Mouse (Mus musculus) spleen, adult 2 months (tissue): Measurements from ENCODE around the gene Akap2. TPM values are rescaled to one million over a fixed set of nuclear protein-coding genes. Genes with fewer than 3 reads are reported as not detected.

Experiments
- DNase-seq, 2 experiments: peaks; one replicate each; pipeline versions ENCODE4 v3.0.0 to v3.0.0-alpha.2; 2012 to 2021; ENCODE audit warnings: low spot score in 2 of 2, low read depth in 1 of 2
- H3K27ac ChIP-seq: fragments of 200-500 bp; 2 replicates; pipeline ENCODE4 v1.5.1; 2012; ENCODE audit warnings: low read length, inconsistent platforms; ENCODE audit not compliant: insufficient read depth
- H3K27me3 ChIP-seq: fragments of 200-500 bp; 2 replicates; pipeline ENCODE4 v1.6.1; 2012; ENCODE audit warnings: mild to moderate bottlenecking, moderate library complexity, low read length, inconsistent platforms; ENCODE audit not compliant: control insufficient read depth, insufficient read depth
- H3K36me3 ChIP-seq: fragments of 200-500 bp; 2 replicates; pipeline ENCODE4 v1.6.1; 2012; ENCODE audit warnings: mild to moderate bottlenecking, low read length, inconsistent platforms; ENCODE audit not compliant: control insufficient read depth, insufficient read depth
- H3K4me1 ChIP-seq: fragments of 200-500 bp; 2 replicates; pipeline ENCODE4 v1.6.1; 2011; ENCODE audit warnings: inconsistent platforms; ENCODE audit not compliant: control insufficient read depth, insufficient read depth, insufficient read length
- H3K4me3 ChIP-seq: fragments of 200-500 bp; 2 replicates; pipeline ENCODE4 v1.5.1; 2011; ENCODE audit warnings: mild to moderate bottlenecking, inconsistent platforms; ENCODE audit not compliant: insufficient read depth, insufficient read length; ENCODE audit errors: extremely low read depth
- CTCF ChIP-seq: fragments of 200-500 bp; IDR thresholded peaks from 2 replicates; pipeline ENCODE4 v1.5.1; 2011; ENCODE audit warnings: mild to moderate bottlenecking, inconsistent platforms; ENCODE audit not compliant: insufficient read depth, insufficient read length, insufficient replicate concordance; ENCODE audit errors: extremely low read depth
- POLR2A ChIP-seq: fragments of 200-500 bp; IDR thresholded peaks from 2 replicates; pipeline ENCODE4 v1.6.1; 2011; ENCODE audit warnings: low read depth, low read length, inconsistent platforms
- WGBS: fragments of 180-500 bp; shearing (Covaris S2); methylation state at CpG from one replicate; pipeline ENCODE4 v1.1.7; 2018; 5-methylcytosine and 5-hydroxymethylcytosine counted together
- polyA plus RNA-seq: library from polyadenylated mRNA; depleted of rRNA; stranded (reverse); fragments of >200 nt; gene quantifications from 2 replicates; pipeline ENCODE4 v1.2.3, GENCODE M21; 2012; rRNA removed

Gene Akap2
- polyA plus RNA-seq = 23.6 and 29.0 TPM in 2 replicates

DNA sequence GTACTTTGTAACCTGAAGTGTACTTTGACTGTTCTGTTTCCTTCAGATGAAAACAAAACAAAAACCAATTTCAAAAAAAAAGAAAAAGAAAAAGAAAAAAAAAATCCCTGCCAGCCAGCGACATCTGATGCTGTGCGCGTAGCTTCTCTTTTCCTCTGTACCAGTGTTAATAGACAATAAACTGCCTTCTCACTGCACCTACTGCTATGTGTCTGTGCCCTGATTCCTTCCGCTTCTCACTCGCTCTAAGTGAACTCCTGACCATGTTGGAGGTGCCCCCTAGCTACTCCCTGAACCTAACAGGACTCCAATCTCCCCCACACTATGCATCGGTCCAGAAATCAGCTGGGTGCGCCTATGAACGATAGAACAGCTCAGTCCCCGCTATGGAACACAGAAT lies at the start of gene Akap2:
Gene Akap2, plus strand, starts transcription at position 304 of the 400 bp plus-strand sequence.
- H3K27me3 ChIP-seq = no peaks in the 10 kb centered on the region
- H3K4me1 ChIP-seq = peaks cover 4% of the 10 kb centered on the region; the same call in 1 of the 2 replicates
- H3K36me3 ChIP-seq = no peaks in the 10 kb centered on the region
- H3K27ac ChIP-seq = no peak within 1 kb of the TSS
- TF ChIP-seq POLR2A (no peak), CTCF (no peak)
- no peak for DNase-seq
- no peak within 1 kb of the TSS for H3K4me3 ChIP-seq
- 91% methylated on average over 9 of the region's 9 CpGs for WGBS

DNA sequence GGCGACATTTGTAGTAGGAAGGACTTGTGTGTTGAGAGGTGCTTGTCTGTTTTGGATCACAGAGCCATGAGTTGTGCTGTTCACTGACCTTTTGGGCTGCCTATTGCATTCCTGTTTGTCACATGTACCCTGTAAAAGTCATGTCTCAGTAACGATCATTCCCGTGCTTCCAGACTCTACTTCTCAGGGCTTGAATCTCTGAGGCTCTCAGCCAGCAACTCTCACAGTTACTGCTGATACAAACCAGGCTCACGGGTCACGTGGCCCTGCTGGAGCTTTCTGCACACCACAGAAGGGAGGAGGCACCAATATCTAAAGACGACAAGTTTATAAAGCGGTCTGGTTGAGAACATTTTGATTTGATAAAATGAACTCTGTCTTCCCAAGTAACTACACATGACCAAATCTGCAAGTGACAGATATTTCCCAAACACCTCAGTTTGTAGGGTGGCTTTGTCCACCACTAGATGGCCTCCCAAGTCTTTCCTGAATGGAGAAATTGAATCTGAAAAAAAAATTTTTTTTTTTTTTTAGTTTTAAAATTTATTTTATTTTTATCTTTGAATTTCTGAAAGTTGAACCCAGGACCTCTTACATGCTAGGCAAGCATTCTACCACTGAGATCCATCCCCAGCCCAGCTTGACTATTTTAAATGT lies 46.5 kb upstream of the Akap2 start:
- DNase-seq = no peak
- Histone ChIP-seq H3K36me3 (no peaks in the 10 kb centered on the region), H3K27ac (no peak overlapping the region), H3K27me3 (no peaks in the 10 kb centered on the region), H3K4me1 (peaks cover 17% of the 10 kb centered on the region), H3K4me3 (no peak overlapping the region)
- WGBS = 70% methylated on average over 7 of the region's 7 CpGs
- TF ChIP-seq POLR2A = no peak
- TF ChIP-seq CTCF = no peak

GRCm38 (mm10) chr4:57672541-57672940 lies 44.9 kb upstream of the Akap2 start:
- Histone ChIP-seq H3K36me3 (no peaks in the 10 kb centered on the region), H3K27me3 (no peaks in the 10 kb centered on the region), H3K27ac (no peak overlapping the region), H3K4me1 (peaks cover 17% of the 10 kb centered on the region), H3K4me3 (no peak overlapping the region)
- TF ChIP-seq CTCF = no peak
- no peak for TF ChIP-seq POLR2A
- 72% methylated on average over 4 of the region's 4 CpGs for whole genome bisulfite sequencing
- DNase-seq = no peak

- peak; percentile 72 to 87 for DNase-seq
- peaks cover 17% of the 10 kb centered on the region for H3K4me1 ChIP-seq
- peak; percentile 96; the same call in 1 of the 2 replicates for TF ChIP-seq CTCF
- TF ChIP-seq POLR2A = no peak
- 0 out of 2 replicates have a peak overlapping the region, but pooled peaks have one; percentile 28 for H3K4me3 ChIP-seq
- 9% methylated on average over 12 of the region's 12 CpGs for WGBS
- H3K36me3 ChIP-seq = no peaks in the 10 kb centered on the region
- no peak overlapping the region for H3K27ac ChIP-seq
- H3K27me3 ChIP-seq = no peaks in the 10 kb centered on the region
Observed at GRCm38 (mm10) chr4:57672996-57673906, 44.2 kb upstream of the Akap2 start.

DNA sequence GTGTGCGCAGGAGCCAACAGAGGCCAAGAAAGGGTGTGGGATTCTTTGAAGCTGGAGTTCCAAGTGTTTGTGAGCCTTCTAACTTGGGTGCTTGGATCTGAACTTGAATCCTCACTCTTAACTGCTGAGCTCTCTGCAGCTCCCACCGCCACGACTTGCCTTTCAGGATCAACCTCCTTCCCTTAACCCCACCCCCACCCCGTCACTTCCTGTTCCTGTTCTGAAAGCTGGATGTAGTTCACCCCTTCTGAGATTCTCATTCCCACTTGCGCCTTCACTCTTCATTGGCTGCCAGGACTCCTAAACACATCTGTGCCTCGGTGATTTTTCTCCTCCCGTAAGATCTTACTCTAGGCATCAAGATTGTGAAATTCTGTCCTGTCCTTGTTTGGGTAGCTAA lies 43.1 kb upstream of the Akap2 start:
- WGBS = 49% methylated on average over 7 of the region's 7 CpGs
- TF ChIP-seq CTCF (no peak), POLR2A (no peak)
- H3K27me3 ChIP-seq = no peaks in the 10 kb centered on the region
- no peaks in the 10 kb centered on the region for H3K36me3 ChIP-seq
- no peak overlapping the region for H3K4me3 ChIP-seq
- DNase-seq = no peak
- peaks cover 17% of the 10 kb centered on the region for H3K4me1 ChIP-seq
- H3K27ac ChIP-seq = no peak overlapping the region

- WGBS = 2% methylated on average over 13 of the region's 13 CpGs
- Histone ChIP-seq H3K27ac (no peak overlapping the region), H3K4me1 (peaks cover 17% of the 10 kb centered on the region), H3K27me3 (no peaks in the 10 kb centered on the region), H3K4me3 (no peak overlapping the region), H3K36me3 (no peaks in the 10 kb centered on the region)
- no peak for TF ChIP-seq CTCF
- TF ChIP-seq POLR2A = no peak
- DNase-seq = peak in 1 of 2 experiments; percentile 46
Observed at GRCm38 (mm10) chr4:57675387-57675786, 42.1 kb upstream of the Akap2 start.
